Mouse (Mus musculus) stomach, embryonic 16.5 days (tissue): Measurements from ENCODE around the gene Gpatch2. TPM values are rescaled to one million over a fixed set of nuclear protein-coding genes. Genes with fewer than 3 reads are reported as not detected.

Source experiments
- ATAC-seq: fragments of 200-750 bp; cut with Nextera tagmentation; 2 replicates; pipeline ENCODE4 v1.8.0; 2017; ENCODE audit warnings: moderate number of reproducible peaks, moderate TSS enrichment; ENCODE audit not compliant: insufficient read depth, low FRiP score
- H3K27ac ChIP-seq: fragments of 300-500 bp; sonication (generic); 2 replicates; pipeline ENCODE4 v1.5.1; 2014; ENCODE audit warnings: low read length
- H3K27me3 ChIP-seq: fragments of 300-500 bp; sonication (generic); 2 replicates; pipeline ENCODE4 v1.6.1; 2014; ENCODE audit warnings: low read length, control low read depth, mixed read lengths; ENCODE audit not compliant: control insufficient read depth, insufficient read depth
- H3K36me3 ChIP-seq: fragments of 300-500 bp; sonication (generic); 2 replicates; pipeline ENCODE4 v1.6.1; 2014; ENCODE audit warnings: low read length; ENCODE audit not compliant: control insufficient read depth, insufficient read depth
- H3K4me1 ChIP-seq: fragments of 300-500 bp; sonication (generic); 2 replicates; pipeline ENCODE4 v1.6.1; 2014; ENCODE audit warnings: low read length, control low read depth, mixed read lengths; ENCODE audit not compliant: control insufficient read depth, insufficient read depth
- H3K4me2 ChIP-seq: fragments of 300-500 bp; sonication (generic); 2 replicates; pipeline ENCODE4 v1.6.1; 2014; ENCODE audit warnings: low read depth, low read length, mixed read lengths
- H3K4me3 ChIP-seq: fragments of 300-500 bp; sonication (generic); replicated peaks from 2 replicates; pipeline ENCODE4 v1.5.1; 2014; ENCODE audit warnings: mild to moderate bottlenecking, low read length
- H3K9ac ChIP-seq: fragments of 300-500 bp; sonication (generic); 2 replicates; pipeline ENCODE4 v1.6.1; 2014; ENCODE audit warnings: low read length
- H3K9me3 ChIP-seq: fragments of 300-500 bp; sonication (generic); replicated peaks from 2 replicates; pipeline ENCODE4 v1.6.1; 2016; ENCODE audit warnings: low read length, control low read depth; ENCODE audit not compliant: control insufficient read depth
- WGBS: fragments of 180-500 bp; shearing (Covaris S2); extraction: QIAGEN DNeasy Blood & Tissue Kit; methylation state at CpG from one replicate; pipeline ENCODE4 v1.1.7; 2014; 5-methylcytosine and 5-hydroxymethylcytosine counted together
- polyA plus RNA-seq: library from polyadenylated mRNA; unstranded; fragments of >200 nt; fragmentation: Nextera tagmentation; extraction: Ambion mirVana; gene quantifications from 2 replicates; pipeline ENCODE4 v1.2.1, GENCODE M21; 2015

Gpatch2 gene
- polyA plus RNA-seq, 1 experiment from 2014 or later, result 19.1 TPM

DNA sequence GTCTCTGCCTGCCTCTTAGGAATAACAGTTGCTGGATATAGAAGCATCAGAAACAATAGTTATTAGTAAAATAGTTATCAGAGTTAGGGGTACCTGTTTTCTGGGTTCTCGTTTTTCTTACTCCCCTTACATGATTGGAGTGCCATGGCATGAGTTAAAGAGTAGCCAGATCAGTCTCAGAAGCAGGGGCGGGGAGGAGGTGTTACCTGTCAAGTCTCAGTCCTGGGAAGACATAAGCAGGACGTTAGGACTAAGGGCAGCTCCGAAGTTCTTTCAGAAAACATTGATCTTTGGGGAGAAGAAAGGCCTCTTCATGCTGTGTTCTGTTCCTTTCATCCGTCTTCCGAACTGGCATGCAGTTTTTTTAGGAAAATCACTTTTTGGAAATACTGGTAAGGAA is 5.4 kb downstream of the Gpatch2 start:
- no peak overlapping the region for H3K4me2 ChIP-seq
- no peak overlapping the region for H3K27ac ChIP-seq
- H3K9ac ChIP-seq, result no peak overlapping the region
- 58% methylated on average over 6 of the region's 6 CpGs for WGBS
- no peaks in the 10 kb centered on the region for H3K9me3 ChIP-seq
- peaks cover 6% of the 10 kb centered on the region; the same call in 1 of the 2 replicates for H3K4me1 ChIP-seq
- no peaks in the 10 kb centered on the region for H3K27me3 ChIP-seq
- no peak overlapping the region for H3K4me3 ChIP-seq
- ATAC-seq, result no peak
- H3K36me3 ChIP-seq, result no peaks in the 10 kb centered on the region

DNA sequence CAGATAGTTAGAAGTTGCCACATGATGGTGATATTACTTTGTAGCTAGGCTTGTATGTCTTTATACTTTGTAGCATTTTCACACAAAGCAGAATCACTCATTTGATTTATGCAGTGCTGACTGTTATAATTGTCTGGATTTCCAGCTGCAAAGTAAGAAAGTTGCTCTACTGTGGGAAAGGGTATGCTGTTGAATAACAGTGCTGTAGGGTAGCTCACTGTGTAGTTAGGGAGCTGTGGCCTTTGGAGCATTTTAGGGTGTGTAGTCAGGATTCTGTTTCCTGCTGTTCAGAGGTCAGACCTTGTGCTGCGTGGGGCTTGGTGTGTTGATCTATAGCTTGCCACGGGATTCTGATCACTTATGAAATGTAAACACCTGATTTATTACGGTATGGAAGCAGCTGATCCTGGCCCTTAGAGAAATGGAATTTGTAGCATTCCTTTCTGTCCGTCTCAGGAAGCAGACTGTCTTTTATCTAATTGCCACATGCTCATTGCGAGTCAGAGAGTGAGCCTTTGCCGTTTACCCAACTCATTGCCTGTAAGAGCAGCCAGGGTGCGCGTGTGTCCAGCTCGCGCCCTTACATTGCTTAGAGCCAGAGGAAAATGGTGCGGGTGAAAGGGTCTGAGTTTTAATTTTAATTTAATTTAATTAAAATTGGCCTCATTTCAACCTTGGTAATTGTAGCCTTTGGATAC is 11.2 kb downstream of the Gpatch2 start:
- WGBS, result 56% methylated on average over 11 of the region's 11 CpGs
- Histone ChIP-seq H3K9ac (no peak overlapping the region), H3K9me3 (no peaks in the 10 kb centered on the region), H3K4me1 (peaks cover 19% of the 10 kb centered on the region; the same call in 1 of the 2 replicates), H3K4me2 (no peak overlapping the region), H3K27me3 (no peaks in the 10 kb centered on the region), H3K4me3 (no peak overlapping the region), H3K36me3 (no peaks in the 10 kb centered on the region), H3K27ac (no peak overlapping the region; the same call in 1 of the 2 replicates)
- ATAC-seq, result peak; percentile 29; the same call in 1 of the 2 replicates

DNA sequence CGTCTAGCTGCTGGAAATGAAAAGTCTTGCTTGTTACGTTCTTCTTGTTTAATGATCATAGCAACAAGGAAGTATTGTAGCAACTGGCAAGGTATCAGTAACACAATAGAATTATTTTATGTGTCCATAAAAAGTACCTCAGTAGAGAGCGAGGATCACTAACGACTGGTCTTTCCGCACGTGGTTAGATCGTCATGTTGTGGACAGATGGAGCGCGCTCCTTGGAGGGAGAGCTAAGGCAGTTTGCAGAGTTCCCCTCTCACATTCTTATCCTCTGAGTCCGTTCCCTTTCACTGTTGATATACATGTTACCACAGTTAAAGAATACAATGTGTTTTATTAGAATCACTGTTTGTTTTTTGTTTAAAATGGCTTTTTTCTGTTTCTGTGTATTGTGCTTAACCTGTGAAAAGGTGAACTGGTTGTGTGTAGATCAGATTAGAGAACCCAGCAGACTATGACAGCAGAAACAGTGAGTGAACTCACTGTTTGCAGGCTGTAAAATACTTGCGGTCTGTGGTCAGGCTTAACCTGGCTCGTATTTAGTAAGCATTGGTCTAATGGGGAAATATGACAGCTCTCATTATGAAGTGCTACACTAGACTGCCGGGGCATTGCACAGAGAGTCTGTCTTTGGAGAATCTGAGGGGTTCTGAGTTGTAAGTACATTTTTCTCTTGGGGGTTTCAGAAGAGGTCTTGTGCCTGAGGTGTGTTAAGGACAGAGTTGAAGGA is 13.3 kb downstream of the Gpatch2 start:
- H3K27me3 ChIP-seq, result no peaks in the 10 kb centered on the region
- H3K4me2 ChIP-seq, result no peak overlapping the region
- no peaks in the 10 kb centered on the region for H3K36me3 ChIP-seq
- H3K9me3 ChIP-seq, result no peaks in the 10 kb centered on the region
- 77% methylated on average over 13 of the region's 13 CpGs for WGBS
- no peak overlapping the region for H3K4me3 ChIP-seq
- H3K4me1 ChIP-seq, result peaks cover 19% of the 10 kb centered on the region; the same call in 1 of the 2 replicates
- no peak overlapping the region for H3K27ac ChIP-seq
- no peak overlapping the region for H3K9ac ChIP-seq
- no peak for ATAC-seq

- Histone ChIP-seq H3K27ac (no peak overlapping the region), H3K4me1 (peaks cover 19% of the 10 kb centered on the region; the same call in 1 of the 2 replicates), H3K4me3 (no peak overlapping the region), H3K4me2 (no peak overlapping the region), H3K36me3 (peaks cover 2% of the 10 kb centered on the region; the same call in 1 of the 2 replicates), H3K27me3 (no peaks in the 10 kb centered on the region), H3K9me3 (no peaks in the 10 kb centered on the region), H3K9ac (no peak overlapping the region)
- 99% methylated on average over 5 of the region's 5 CpGs for WGBS
- no peak for ATAC-seq
Observed at GRCm38 (mm10) chr1:187230255-187230654, 14.9 kb downstream of the Gpatch2 start.

DNA sequence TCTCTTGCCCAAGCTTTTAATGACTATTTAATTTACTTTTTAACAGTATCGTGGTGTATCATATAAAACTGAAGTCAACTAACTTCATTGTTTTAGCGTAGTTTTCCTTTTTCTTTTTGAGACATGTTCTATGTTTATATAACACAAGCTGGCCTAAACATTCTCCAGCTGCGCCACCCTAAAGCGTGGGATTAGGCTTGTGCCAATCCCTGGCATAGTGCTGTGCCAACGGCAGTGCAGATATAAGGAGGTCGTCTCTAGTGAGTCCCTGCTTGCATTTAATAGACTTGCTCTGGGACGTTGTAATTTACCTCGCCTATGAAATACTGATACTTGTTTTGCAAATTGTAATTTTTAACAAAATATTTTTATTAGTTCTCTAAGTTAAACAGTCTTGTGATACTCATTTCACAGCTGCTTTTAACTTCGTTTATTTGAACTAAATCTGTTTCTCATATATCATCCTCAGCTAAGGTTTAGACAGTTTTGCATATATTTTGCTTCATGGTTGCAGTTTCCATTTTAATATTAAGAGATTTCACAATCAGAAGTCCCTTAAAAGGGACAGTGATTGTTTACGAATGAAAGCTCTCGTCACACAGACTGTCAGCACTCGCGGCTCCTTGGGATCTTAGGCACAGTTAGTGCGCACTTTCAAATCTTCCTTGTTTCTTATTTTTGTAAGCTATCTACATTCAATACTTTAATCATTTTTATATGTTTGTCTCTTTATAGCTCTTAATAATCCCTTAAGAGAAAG is 17.1 kb downstream of the Gpatch2 start:
- no peak overlapping the region for H3K9ac ChIP-seq
- H3K27me3 ChIP-seq, result no peaks in the 10 kb centered on the region
- no peak for ATAC-seq
- peaks cover 10% of the 10 kb centered on the region; the same call in 1 of the 2 replicates for H3K4me1 ChIP-seq
- no peak overlapping the region for H3K4me3 ChIP-seq
- H3K4me2 ChIP-seq, result no peak overlapping the region
- H3K9me3 ChIP-seq, result no peaks in the 10 kb centered on the region
- 58% methylated on average over 14 of the region's 14 CpGs for whole genome bisulfite sequencing
- H3K27ac ChIP-seq, result no peak overlapping the region
- H3K36me3 ChIP-seq, result peaks cover 2% of the 10 kb centered on the region; the same call in 1 of the 2 replicates

- Histone ChIP-seq H3K4me3 (no peak overlapping the region), H3K4me1 (0 out of 2 replicates have a peak, but pooled peaks cover 4% of the 10 kb centered on the region), H3K9ac (no peak overlapping the region; the same call in 1 of the 2 replicates), H3K27me3 (no peaks in the 10 kb centered on the region), H3K27ac (no peak overlapping the region), H3K9me3 (no peaks in the 10 kb centered on the region), H3K4me2 (no peak overlapping the region), H3K36me3 (peaks cover 2% of the 10 kb centered on the region; the same call in 1 of the 2 replicates)
- 70% methylated on average over 7 of the region's 7 CpGs for WGBS
- ATAC-seq, result no peak
Observed at GRCm38 (mm10) chr1:187232996-187233615, 17.8 kb downstream of the Gpatch2 start.

GRCm38 (mm10) chr1:187235161-187235560 is 19.9 kb downstream of the Gpatch2 start:
- 81% methylated on average over 3 of the region's 3 CpGs for WGBS

GRCm38 (mm10) chr1:187236296-187236695 is 21.0 kb downstream of the Gpatch2 start:
- no peak overlapping the region for H3K9ac ChIP-seq
- H3K27me3 ChIP-seq, result no peaks in the 10 kb centered on the region
- H3K4me1 ChIP-seq, result no peaks in the 10 kb centered on the region
- no peak for ATAC-seq
- H3K36me3 ChIP-seq, result peaks cover 2% of the 10 kb centered on the region; the same call in 1 of the 2 replicates
- H3K4me2 ChIP-seq, result no peak overlapping the region
- 68% methylated on average over 6 of the region's 6 CpGs for WGBS
- H3K4me3 ChIP-seq, result no peak overlapping the region
- no peak overlapping the region for H3K27ac ChIP-seq
- H3K9me3 ChIP-seq, result no peaks in the 10 kb centered on the region

More at GRCm38 (mm10) chr1:187235161-187235560, 19.9 kb downstream of the Gpatch2 start:
- Histone ChIP-seq H3K9ac (no peak overlapping the region), H3K4me1 (no peaks in the 10 kb centered on the region), H3K4me2 (no peak overlapping the region), H3K27me3 (no peaks in the 10 kb centered on the region), H3K9me3 (no peaks in the 10 kb centered on the region), H3K4me3 (no peak overlapping the region), H3K36me3 (peaks cover 2% of the 10 kb centered on the region; the same call in 1 of the 2 replicates), H3K27ac (no peak overlapping the region)
- ATAC-seq, result no peak
